Mouse (Mus musculus) liver, adult 2 months (tissue): ENCODE measurements at regions not wholly inside any gene's neighbourhood (a gene's known extent, or its start where the extent isn't known, plus 50 kb on each side); places are given as distances from the start of the nearest gene placed in this dataset.

Experiments used
- CTCF ChIP-seq: fragments of 200-500 bp; IDR thresholded peaks from 2 replicates; pipeline ENCODE4 v1.5.1; 2011; ENCODE audit warnings: low read depth, low read length, control low read depth
- POLR2A ChIP-seq: fragments of 200-500 bp; IDR thresholded peaks from 2 replicates; pipeline ENCODE4 v1.6.1; 2011; ENCODE audit warnings: low read length, control low read depth; ENCODE audit not compliant: insufficient read depth; ENCODE audit errors: extremely low read depth

DNA sequence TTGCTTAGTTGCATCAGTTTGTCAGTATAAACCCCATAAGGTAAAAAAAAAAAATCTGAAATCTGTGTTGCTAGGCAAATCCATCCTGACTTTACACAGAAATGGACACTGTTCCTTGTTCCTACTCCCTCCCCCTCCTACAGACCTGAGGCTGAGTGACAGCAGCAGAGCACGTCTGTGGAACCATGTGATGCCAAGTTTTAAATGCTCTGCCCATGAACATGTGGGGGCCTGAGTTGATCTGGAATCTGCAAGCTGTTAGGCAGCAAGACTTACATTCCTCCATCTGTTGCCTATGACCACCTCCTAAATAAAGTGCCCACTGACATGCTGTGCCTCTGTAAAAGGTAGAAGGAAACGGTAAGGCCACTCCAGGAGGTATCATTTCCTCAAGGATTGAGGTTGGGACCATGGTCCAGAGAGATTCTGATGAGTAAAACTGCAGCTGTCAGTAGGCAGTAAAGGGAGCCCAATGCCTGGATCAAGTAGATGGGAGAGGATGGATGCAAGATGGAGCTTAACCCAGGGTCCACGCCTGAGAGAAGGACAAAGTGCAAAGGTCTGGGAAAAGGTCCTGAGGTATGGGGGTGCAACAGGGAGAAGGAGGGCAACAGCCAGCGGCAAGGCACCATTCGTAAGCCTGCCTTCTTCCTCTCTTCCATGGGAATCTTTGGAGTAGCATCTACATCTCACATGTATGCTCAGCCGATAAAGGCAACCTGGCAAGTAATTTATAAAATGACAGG lies 264.0 kb upstream of the Hnrnpa3 start:
- TF ChIP-seq POLR2A, result no peak
- no peak for TF ChIP-seq CTCF
